Mouse (Mus musculus): ENCODE data around the gene Stoml1.

DNA sequence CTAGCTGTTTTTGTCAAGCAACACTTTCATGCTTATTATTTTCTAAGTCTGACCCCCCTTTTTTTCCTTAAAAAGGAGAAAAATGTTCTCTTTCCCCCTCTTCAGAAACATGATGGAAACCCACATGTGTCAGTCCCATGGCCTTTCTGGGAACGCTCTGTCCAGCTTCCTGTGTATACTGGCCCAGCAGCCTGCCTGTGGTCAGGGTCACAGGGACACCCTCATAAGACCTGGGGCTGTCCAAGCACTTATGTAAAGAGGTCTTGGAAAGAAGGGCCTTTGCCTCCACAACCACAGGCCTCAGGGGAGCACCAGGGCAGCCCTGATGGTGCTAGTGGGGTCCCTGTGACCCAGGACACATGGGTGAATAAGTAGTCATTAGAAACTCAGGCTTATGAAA, 36.1 kb downstream of the Stoml1 start:
- TF ChIP-seq CTCF (IDR thresholded peaks at IDR 0.05; ENCODE audit: low read depth) (no peak), EP300 (IDR thresholded peaks at IDR 0.05; ENCODE audit: low read depth) (no peak)

All from liver, postnatal 0 days (tissue).